Mouse (Mus musculus): ENCODE results near the gene Gabpb1. TPM values are rescaled to one million over a fixed set of nuclear protein-coding genes. Genes with fewer than 3 reads are reported as not detected.
"Not testable (repeated sequence)": the region's sequence is repeated elsewhere in the genome, so short reads cannot be mapped to it uniquely, and the experiment has no call there.

Gene Gabpb1
- polyA plus RNA-seq, 1 experiment from 2014 or later: 47.9 TPM

GRCm38 (mm10) chr2:126633165-126633564 is 43.0 kb downstream of the Gabpb1 start:
- Histone ChIP-seq H3K36me3 (peaks cover 47% of the 10 kb centered on the region), H3K9ac (no peak overlapping the region), H3K4me3 (no peak overlapping the region), H3K4me2 (no peak overlapping the region), H3K27ac (replicated peaks) (no peak overlapping the region), H3K4me1 (replicated peaks) (no peaks in the 10 kb centered on the region), H3K27me3 (no peaks in the 10 kb centered on the region), H3K9me3 (no peaks in the 10 kb centered on the region)
- 90% methylated on average over 2 of the region's 2 CpGs for WGBS
- ATAC-seq (ENCODE audit: low read depth): no peak

- H3K4me3 ChIP-seq: no peak overlapping the region
- H3K9me3 ChIP-seq: no peaks in the 10 kb centered on the region
- no peak overlapping the region for H3K4me2 ChIP-seq
- H3K27me3 ChIP-seq: no peaks in the 10 kb centered on the region
- ATAC-seq (ENCODE audit: low read depth): no peak
- H3K27ac ChIP-seq (replicated peaks): no peak overlapping the region
- 88% methylated on average over 9 of the region's 9 CpGs for WGBS
- H3K4me1 ChIP-seq (replicated peaks): no peaks in the 10 kb centered on the region
- H3K9ac ChIP-seq: no peak overlapping the region
- H3K36me3 ChIP-seq: peaks cover 37% of the 10 kb centered on the region
Observed at GRCm38 (mm10) chr2:126628455-126628995, 47.6 kb downstream of the Gabpb1 start.

GRCm38 (mm10) chr2:126623138-126623537 is 53.0 kb downstream of the Gabpb1 start:
- no peak overlapping the region for H3K9ac ChIP-seq
- H3K27ac ChIP-seq (replicated peaks): no peak overlapping the region
- H3K36me3 ChIP-seq: peaks cover 9% of the 10 kb centered on the region; the same call in 1 of the 2 replicates
- no peaks in the 10 kb centered on the region for H3K9me3 ChIP-seq
- no peak for ATAC-seq (ENCODE audit: low read depth)
- H3K27me3 ChIP-seq: no peaks in the 10 kb centered on the region
- H3K4me2 ChIP-seq: no peak overlapping the region
- H3K4me3 ChIP-seq: no peak overlapping the region
- no peaks in the 10 kb centered on the region for H3K4me1 ChIP-seq (replicated peaks)

GRCm38 (mm10) chr2:126622455-126622854 is 53.7 kb downstream of the Gabpb1 start:
- Histone ChIP-seq H3K4me1 (replicated peaks) (no peaks in the 10 kb centered on the region), H3K27me3 (no peaks in the 10 kb centered on the region), H3K9ac (no peak overlapping the region), H3K27ac (replicated peaks) (no peak overlapping the region), H3K4me3 (no peak overlapping the region), H3K9me3 (no peaks in the 10 kb centered on the region), H3K36me3 (peaks cover 3% of the 10 kb centered on the region; the same call in 1 of the 2 replicates), H3K4me2 (no peak overlapping the region)
- 78% methylated on average over 2 of the region's 2 CpGs for WGBS
- no peak for ATAC-seq (ENCODE audit: low read depth)

GRCm38 (mm10) chr2:126619249-126619704 is 56.9 kb downstream of the Gabpb1 start, which contains the start of gene Hdc:
Gene Hdc, minus strand, starts transcription at chr2:126619299.
- no peak for ATAC-seq (ENCODE audit: low read depth)
- Histone ChIP-seq H3K27ac (replicated peaks) (no peak within 1 kb of the TSS), H3K4me2 (no peak within 1 kb of the TSS), H3K9me3 (no peaks in the 10 kb centered on the region), H3K36me3 (no peaks in the 10 kb centered on the region), H3K9ac (no peak within 1 kb of the TSS), H3K27me3 (no peaks in the 10 kb centered on the region), H3K4me1 (replicated peaks) (no peaks in the 10 kb centered on the region), H3K4me3 (no peak within 1 kb of the TSS)
- 84% methylated on average over 14 of the region's 14 CpGs for WGBS

GRCm38 (mm10) chr2:126618470-126619179 is 57.5 kb downstream of the Gabpb1 start:
- no peaks in the 10 kb centered on the region for H3K9me3 ChIP-seq
- ATAC-seq (ENCODE audit: low read depth): no peak
- H3K27me3 ChIP-seq: no peaks in the 10 kb centered on the region
- no peaks in the 10 kb centered on the region for H3K36me3 ChIP-seq
- H3K4me1 ChIP-seq (replicated peaks): no peaks in the 10 kb centered on the region
- H3K4me2 ChIP-seq: no peak overlapping the region
- H3K27ac ChIP-seq (replicated peaks): no peak overlapping the region
- H3K4me3 ChIP-seq: no peak overlapping the region
- no peak overlapping the region for H3K9ac ChIP-seq
- WGBS: 33% methylated on average over 8 of the region's 8 CpGs

- WGBS: 86% methylated on average over 3 of the region's 3 CpGs
- H3K27ac ChIP-seq (replicated peaks): no peak overlapping the region
Observed at GRCm38 (mm10) chr2:126615355-126615754, 60.8 kb downstream of the Gabpb1 start.

GRCm38 (mm10) chr2:126609600-126609999 is 66.5 kb downstream of the Gabpb1 start:
- not testable (repeated sequence) for H3K9me3 ChIP-seq; ATAC-seq (ENCODE audit: low read depth); H3K9ac ChIP-seq; H3K4me2 ChIP-seq; H3K27me3 ChIP-seq; H3K4me1 ChIP-seq (replicated peaks); H3K4me3 ChIP-seq; H3K36me3 ChIP-seq; H3K27ac ChIP-seq (replicated peaks)
- WGBS: 76% methylated on average over 12 of the region's 12 CpGs

More at GRCm38 (mm10) chr2:126615355-126615754, 60.8 kb downstream of the Gabpb1 start:
- H3K4me2 ChIP-seq: no peak overlapping the region
- H3K36me3 ChIP-seq: no peaks in the 10 kb centered on the region
- ATAC-seq (ENCODE audit: low read depth): no peak
- no peaks in the 10 kb centered on the region for H3K4me1 ChIP-seq (replicated peaks)
- H3K27me3 ChIP-seq: no peaks in the 10 kb centered on the region
- H3K9ac ChIP-seq: no peak overlapping the region
- H3K4me3 ChIP-seq: no peak overlapping the region
- H3K9me3 ChIP-seq: no peaks in the 10 kb centered on the region

- no peaks in the 10 kb centered on the region for H3K36me3 ChIP-seq
- 76% methylated on average over 10 of the region's 10 CpGs for WGBS
- no peaks in the 10 kb centered on the region for H3K27me3 ChIP-seq
- no peak overlapping the region for H3K27ac ChIP-seq (replicated peaks)
- H3K9ac ChIP-seq: no peak overlapping the region
- H3K4me1 ChIP-seq (replicated peaks): no peaks in the 10 kb centered on the region
- no peak overlapping the region for H3K4me3 ChIP-seq
- H3K4me2 ChIP-seq: no peak overlapping the region
- ATAC-seq (ENCODE audit: low read depth): no peak
- H3K9me3 ChIP-seq: no peaks in the 10 kb centered on the region
Observed at GRCm38 (mm10) chr2:126607553-126608203, 68.5 kb downstream of the Gabpb1 start.

GRCm38 (mm10) chr2:126606688-126607062 is 69.5 kb downstream of the Gabpb1 start:
- Histone ChIP-seq H3K4me2 (no peak overlapping the region), H3K4me3 (no peak overlapping the region), H3K36me3 (no peaks in the 10 kb centered on the region), H3K9me3 (no peaks in the 10 kb centered on the region), H3K27me3 (no peaks in the 10 kb centered on the region), H3K9ac (no peak overlapping the region), H3K4me1 (replicated peaks) (no peaks in the 10 kb centered on the region), H3K27ac (replicated peaks) (no peak overlapping the region)
- ATAC-seq (ENCODE audit: low read depth): no peak
- WGBS: 90% methylated on average over 4 of the region's 4 CpGs

- Histone ChIP-seq H3K4me2 (no peak overlapping the region), H3K27me3 (no peaks in the 10 kb centered on the region), H3K36me3 (no peaks in the 10 kb centered on the region), H3K9ac (no peak overlapping the region), H3K27ac (replicated peaks) (no peak overlapping the region), H3K9me3 (no peaks in the 10 kb centered on the region), H3K4me1 (replicated peaks) (no peaks in the 10 kb centered on the region), H3K4me3 (no peak overlapping the region)
- no peak for ATAC-seq (ENCODE audit: low read depth)
- WGBS: 88% methylated on average over 15 of the region's 15 CpGs
Observed at GRCm38 (mm10) chr2:126606061-126606687, 70.0 kb downstream of the Gabpb1 start.

GRCm38 (mm10) chr2:126601918-126602600 is 74.1 kb downstream of the Gabpb1 start:
- H3K9ac ChIP-seq: no peak overlapping the region
- H3K9me3 ChIP-seq: no peaks in the 10 kb centered on the region
- 87% methylated on average over 14 of the region's 14 CpGs for WGBS
- ATAC-seq (ENCODE audit: low read depth): no peak
- H3K36me3 ChIP-seq: no peaks in the 10 kb centered on the region
- H3K4me1 ChIP-seq (replicated peaks): no peaks in the 10 kb centered on the region
- no peak overlapping the region for H3K27ac ChIP-seq (replicated peaks)
- no peak overlapping the region for H3K4me3 ChIP-seq
- no peak overlapping the region for H3K4me2 ChIP-seq
- no peaks in the 10 kb centered on the region for H3K27me3 ChIP-seq

All from neural tube, embryonic 13.5 days (tissue).